Mouse (Mus musculus) megakaryocyte, embryonic 14.5 days (primary cell): ENCODE results near the gene H1f0. TPM values are rescaled to one million over a fixed set of nuclear protein-coding genes. Genes with fewer than 3 reads are reported as not detected.

Experiments used
- H3K27me3 ChIP-seq: replicated peaks from 2 replicates; pipeline ENCODE3; 2012; ENCODE audit warnings: inconsistent platforms
- H3K36me3 ChIP-seq: replicated peaks from 2 replicates; pipeline ENCODE3; 2012; ENCODE audit warnings: low read length, inconsistent platforms, mixed read lengths
- H3K4me1 ChIP-seq: 2 replicates; pipeline ENCODE4 v1.6.1; 2012; ENCODE audit warnings: inconsistent platforms
- H3K4me3 ChIP-seq: replicated peaks from 2 replicates; pipeline ENCODE3; 2012; ENCODE audit warnings: moderate library complexity, mild to moderate bottlenecking, inconsistent platforms
- H3K9me3 ChIP-seq: 2 replicates; pipeline ENCODE4 v1.6.1; 2012; ENCODE audit warnings: inconsistent platforms
- FLI1 ChIP-seq: IDR thresholded peaks from 2 replicates; pipeline ENCODE4 v1.6.1; 2012; ENCODE audit warnings: low read length, inconsistent platforms, mixed read lengths
- GATA1 ChIP-seq: IDR thresholded peaks from 3 replicates; pipeline ENCODE4 v1.6.1; 2012; ENCODE audit warnings: mixed read lengths, low read length, inconsistent platforms, borderline replicate concordance
- polyA plus RNA-seq: library from polyadenylated mRNA; stranded (reverse); fragments of >175 nt; gene quantifications from 2 replicates; pipeline ENCODE4 v1.2.3, GENCODE M21; 2012; ENCODE audit warnings: low replicate concordance; ENCODE audit not compliant: insufficient read depth

H1f0 gene
- 211 and 406 TPM in 2 replicates for polyA plus RNA-seq

GRCm38 (mm10) chr15:79028237-79028738 is at the start of gene H1f0:
TSS of gene H1f0 (plus strand) at chr15:79028450.
- no peak for TF ChIP-seq FLI1
- no peak for TF ChIP-seq GATA1
- Histone ChIP-seq H3K4me3 (peak within 1 kb of the TSS; percentile 96), H3K4me1 (peaks cover 50% of the 10 kb centered on the region), H3K9me3 (no peaks in the 10 kb centered on the region), H3K36me3 (no peaks in the 10 kb centered on the region), H3K27me3 (peaks cover 54% of the 10 kb centered on the region)

GRCm38 (mm10) chr15:78978875-78979274 is 49.4 kb upstream of the H1f0 start:
- H3K27me3 ChIP-seq: peaks cover 46% of the 10 kb centered on the region
- peak overlapping the region; percentile 38 for H3K4me3 ChIP-seq
- TF ChIP-seq GATA1 (no peak), FLI1 (no peak)
- peaks cover 58% of the 10 kb centered on the region for H3K4me1 ChIP-seq
- no peaks in the 10 kb centered on the region for H3K36me3 ChIP-seq
- H3K9me3 ChIP-seq: no peaks in the 10 kb centered on the region

- H3K4me3 ChIP-seq: peak overlapping the region; percentile 64
- peaks cover under 1% of the 10 kb centered on the region for H3K36me3 ChIP-seq
- peaks cover 34% of the 10 kb centered on the region for H3K27me3 ChIP-seq
- no peak for TF ChIP-seq FLI1
- H3K9me3 ChIP-seq: no peaks in the 10 kb centered on the region
- H3K4me1 ChIP-seq: peaks cover 70% of the 10 kb centered on the region
Measured at GRCm38 (mm10) chr15:78980084-78980483, 48.2 kb upstream of the H1f0 start.

- Histone ChIP-seq H3K36me3 (peaks cover 28% of the 10 kb centered on the region), H3K27me3 (peaks cover 7% of the 10 kb centered on the region), H3K4me3 (peak overlapping the region; percentile 98), H3K4me1 (peaks cover 72% of the 10 kb centered on the region), H3K9me3 (no peaks in the 10 kb centered on the region)
- TF ChIP-seq FLI1 (no peak), GATA1 (no peak)
Measured at GRCm38 (mm10) chr15:78982658-78983435, 45.4 kb upstream of the H1f0 start.

GRCm38 (mm10) chr15:78983436-78984285 is 44.6 kb upstream of the H1f0 start:
- Histone ChIP-seq H3K4me3 (peak overlapping the region; percentile 98), H3K27me3 (peaks cover 6% of the 10 kb centered on the region), H3K9me3 (no peaks in the 10 kb centered on the region), H3K4me1 (peaks cover 67% of the 10 kb centered on the region), H3K36me3 (peaks cover 36% of the 10 kb centered on the region)
- TF ChIP-seq GATA1: no peak
- TF ChIP-seq FLI1: no peak

- H3K4me3 ChIP-seq: peak overlapping the region; percentile 98
- peaks cover 6% of the 10 kb centered on the region for H3K27me3 ChIP-seq
- peaks cover 60% of the 10 kb centered on the region for H3K4me1 ChIP-seq
- H3K36me3 ChIP-seq: peaks cover 43% of the 10 kb centered on the region
- TF ChIP-seq GATA1: no peak
- TF ChIP-seq FLI1: no peak
- H3K9me3 ChIP-seq: no peaks in the 10 kb centered on the region
Measured at GRCm38 (mm10) chr15:78984286-78984778, 43.9 kb upstream of the H1f0 start.

GRCm38 (mm10) chr15:78986536-78987220 is 41.6 kb upstream of the H1f0 start:
- Histone ChIP-seq H3K9me3 (no peaks in the 10 kb centered on the region), H3K36me3 (peaks cover 66% of the 10 kb centered on the region), H3K27me3 (no peaks in the 10 kb centered on the region), H3K4me3 (no peak overlapping the region), H3K4me1 (peaks cover 49% of the 10 kb centered on the region)
- no peak for TF ChIP-seq GATA1
- no peak for TF ChIP-seq FLI1

GRCm38 (mm10) chr15:78988499-78988971 is 39.7 kb upstream of the H1f0 start:
- peaks cover 38% of the 10 kb centered on the region for H3K4me1 ChIP-seq
- TF ChIP-seq FLI1 (no peak), GATA1 (no peak)
- no peaks in the 10 kb centered on the region for H3K9me3 ChIP-seq
- H3K27me3 ChIP-seq: no peaks in the 10 kb centered on the region
- H3K36me3 ChIP-seq: peaks cover 85% of the 10 kb centered on the region
- no peak overlapping the region for H3K4me3 ChIP-seq
